Mouse (Mus musculus): ENCODE measurements at regions not wholly inside any gene's neighbourhood (a gene's known extent, or its start where the extent isn't known, plus 50 kb on each side); places are given as distances from the start of the nearest gene placed in this dataset.

- Histone ChIP-seq H3K4me3 (replicated peaks) (no peak overlapping the region), H3K4me2 (no peak overlapping the region), H3K36me3 (no peaks in the 10 kb centered on the region), H3K9me3 (replicated peaks) (no peaks in the 10 kb centered on the region), H3K27ac (no peak overlapping the region), H3K9ac (no peak overlapping the region), H3K4me1 (no peaks in the 10 kb centered on the region), H3K27me3 (no peaks in the 10 kb centered on the region)
- WGBS, result 39% methylated on average over 5 of the region's 5 CpGs
- ATAC-seq (replicated peaks; ENCODE audit: low FRiP score), result peak; percentile 86
Measured at GRCm38 (mm10) chr8:62678166-62678565, 272.6 kb upstream of the Spock3 start.

GRCm38 (mm10) chr8:62684229-62684628 is 266.6 kb upstream of the Spock3 start:
- no peaks in the 10 kb centered on the region for H3K9me3 ChIP-seq (replicated peaks)
- no peak for ATAC-seq (replicated peaks; ENCODE audit: low FRiP score)
- H3K27me3 ChIP-seq, result no peaks in the 10 kb centered on the region
- 0 out of 2 replicates have a peak, but pooled peaks cover 2% of the 10 kb centered on the region for H3K4me1 ChIP-seq
- no peak overlapping the region for H3K27ac ChIP-seq
- WGBS, result 67% methylated on average over 1 of the region's 1 CpGs
- no peak overlapping the region for H3K4me2 ChIP-seq
- no peaks in the 10 kb centered on the region for H3K36me3 ChIP-seq
- H3K9ac ChIP-seq, result no peak overlapping the region
- H3K4me3 ChIP-seq (replicated peaks), result no peak overlapping the region

- no peak overlapping the region for H3K27ac ChIP-seq
- H3K36me3 ChIP-seq, result no peaks in the 10 kb centered on the region
- H3K4me2 ChIP-seq, result no peak overlapping the region
- 0 out of 2 replicates have a peak, but pooled peaks cover 2% of the 10 kb centered on the region for H3K4me1 ChIP-seq
- H3K9ac ChIP-seq, result no peak overlapping the region
- H3K27me3 ChIP-seq, result no peaks in the 10 kb centered on the region
- ATAC-seq (replicated peaks; ENCODE audit: low FRiP score), result no peak
- no peaks in the 10 kb centered on the region for H3K9me3 ChIP-seq (replicated peaks)
- 25% methylated on average over 1 of the region's 1 CpGs for WGBS
- no peak overlapping the region for H3K4me3 ChIP-seq (replicated peaks)
Measured at GRCm38 (mm10) chr8:62685359-62686057, 265.3 kb upstream of the Spock3 start.

GRCm38 (mm10) chr8:62686058-62686390 is 264.8 kb upstream of the Spock3 start:
- Histone ChIP-seq H3K27me3 (no peaks in the 10 kb centered on the region), H3K4me1 (0 out of 2 replicates have a peak, but pooled peaks cover 2% of the 10 kb centered on the region), H3K27ac (no peak overlapping the region), H3K9ac (no peak overlapping the region), H3K4me3 (replicated peaks) (no peak overlapping the region), H3K9me3 (replicated peaks) (no peaks in the 10 kb centered on the region), H3K36me3 (no peaks in the 10 kb centered on the region), H3K4me2 (no peak overlapping the region)
- peak; percentile 83 for ATAC-seq (replicated peaks; ENCODE audit: low FRiP score)
